Mouse (Mus musculus): Measurements from ENCODE around the gene Olfr1086. TPM values are rescaled to one million over a fixed set of nuclear protein-coding genes. Genes with fewer than 3 reads are reported as not detected.
"Not testable (repeated sequence)": the region's sequence is repeated elsewhere in the genome, so short reads cannot be mapped to it uniquely, and the experiment has no call there.

Olfr1086 gene
- not detected for total RNA-seq (2021)
- long read RNA-seq, experiment 1: 0 reads
- long read RNA-seq, experiment 2: 0 reads

DNA sequence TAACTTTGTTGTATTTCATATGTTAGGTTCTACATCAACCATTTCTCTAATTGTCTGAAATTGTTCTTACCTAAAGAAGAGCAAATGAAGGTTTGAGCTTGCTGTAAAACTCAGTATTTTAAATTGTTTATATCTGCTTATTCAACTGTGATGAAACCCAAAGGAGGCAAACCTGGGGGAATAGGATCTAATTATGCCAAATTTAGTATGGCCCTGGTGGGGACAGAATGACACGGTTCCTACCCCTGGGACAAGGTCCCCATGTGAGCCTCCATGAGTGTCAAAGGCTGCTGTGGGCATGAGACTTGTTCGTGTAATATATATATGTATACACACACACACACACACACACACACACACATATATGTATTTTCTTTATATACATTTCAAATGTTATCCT is at the start of gene Olfr1086:
Olfr1086 (minus strand) TSS at position 101 of the 400 bp plus-strand sequence.
- no peak for DNase-seq (ENCODE audit: low spot score in 2 of 2)

DNA sequence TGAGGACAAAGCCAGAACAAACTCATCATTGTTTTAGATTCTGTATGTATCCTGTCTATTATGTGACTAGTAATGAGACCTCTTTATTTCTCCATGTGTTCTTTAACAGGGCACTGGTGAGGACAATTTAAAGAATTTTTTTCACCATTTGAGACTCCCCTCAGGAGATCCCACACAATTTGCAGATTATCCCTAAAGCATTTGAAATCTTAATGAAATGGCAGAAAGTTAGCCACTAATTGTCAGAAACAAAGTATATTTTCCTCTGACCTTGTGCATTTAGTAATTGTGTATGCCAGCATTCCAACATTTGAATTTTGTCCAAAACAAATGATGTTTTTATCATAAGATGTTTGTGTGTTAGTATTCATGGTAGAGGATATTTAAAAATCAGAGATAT is 18.4 kb upstream of the Olfr1086 start, which contains the start of gene Olfr1087:
Olfr1087 (minus strand) TSS at position 101 of the 400 bp plus-strand sequence.
- DNase-seq (ENCODE audit: low spot score in 2 of 2): no peak

- no peak for DNase-seq (ENCODE audit: low spot score in 2 of 2)
These were observed 18.0 kb downstream of the Olfr1086 start, which contains the start of gene Olfr1085 for GRCm38 (mm10) chr2:86661919-86662318. Olfr1085 (minus strand) TSS chr2:86662019.

GRCm38 (mm10) chr2:86639625-86640024 is 40.3 kb downstream of the Olfr1086 start, which contains the start of gene Olfr1084:
Olfr1084 (minus strand) TSS chr2:86639725.
- DNase-seq (ENCODE audit: low spot score in 2 of 2): not testable (repeated sequence)

Other genes with a start within 250 kb of the Olfr1086 start
- gene Olfr1065, start 229.5 kb downstream of the Olfr1086 start, total RNA-seq (2021): not detected
- not detected for gene Olfr1066, start 223.8 kb downstream of the Olfr1086 start, total RNA-seq (2021)
- gene Olfr228, start 192.7 kb downstream of the Olfr1086 start, total RNA-seq (2021): not detected
- gene Olfr1076, start 171.6 kb downstream of the Olfr1086 start, total RNA-seq (2021): not detected
- not detected for gene Olfr1079, start 137.6 kb downstream of the Olfr1086 start, total RNA-seq (2021)
- not detected for gene Olfr1080, start 121.9 kb downstream of the Olfr1086 start, total RNA-seq (2021)
- gene Olfr1082, start 81.1 kb downstream of the Olfr1086 start, total RNA-seq (2021): not detected
- gene Olfr1084, start 40.4 kb downstream of the Olfr1086 start, total RNA-seq (2021): not detected
- gene Olfr1085, start 18.1 kb downstream of the Olfr1086 start, total RNA-seq (2021): not detected
- gene Olfr1087, start 18.3 kb upstream of the Olfr1086 start, total RNA-seq (2021): not detected
- not detected for gene Olfr1089, start 53.6 kb upstream of the Olfr1086 start, total RNA-seq (2021)
- gene Olfr1090, start 78.9 kb upstream of the Olfr1086 start, total RNA-seq (2021): not detected
- gene Olfr1093, start 102.4 kb upstream of the Olfr1086 start, total RNA-seq (2021): not detected
- gene Olfr141, start 129.9 kb upstream of the Olfr1086 start, total RNA-seq (2021): not detected
- gene Olfr1094, start 144.6 kb upstream of the Olfr1086 start, total RNA-seq (2021): not detected
- not detected for gene Olfr1095, start 171.6 kb upstream of the Olfr1086 start, total RNA-seq (2021)
- gene Gm13723, start 194.7 kb upstream of the Olfr1086 start, total RNA-seq (2021): not detected
- not detected for gene Olfr1097, start 212.1 kb upstream of the Olfr1086 start, total RNA-seq (2021)
- not detected for gene Olfr1098, start 244.5 kb upstream of the Olfr1086 start, total RNA-seq (2021)

Measured in adrenal gland, adult 18-20 months (tissue).